Mouse (Mus musculus): ENCODE data around the gene Efnb2. TPM values are rescaled to one million over a fixed set of nuclear protein-coding genes. Genes with fewer than 3 reads are reported as not detected.

Efnb2 gene
- polyA plus RNA-seq, 1 experiment from 2014 or later: 8.0 TPM

GRCm38 (mm10) chr8:8611928-8612327 lies 49.1 kb downstream of the Efnb2 start:
- no peak for ATAC-seq (replicated peaks; ENCODE audit: low FRiP score)
- H3K4me1 ChIP-seq (replicated peaks; ENCODE audit: control insufficient read depth, insufficient read depth, low read length): no peaks in the 10 kb centered on the region
- no peak overlapping the region for H3K9ac ChIP-seq (ENCODE audit: low read depth, low read length)
- DNase-seq (ENCODE audit: low spot score): no peak
- H3K4me3 ChIP-seq (ENCODE audit: low read depth, low read length): no peak overlapping the region
- no peaks in the 10 kb centered on the region for H3K27me3 ChIP-seq (replicated peaks; ENCODE audit: control insufficient read depth, insufficient read depth, low read length)
- no peak overlapping the region for H3K4me2 ChIP-seq
- 79% methylated on average over 4 of the region's 4 CpGs for WGBS
- H3K36me3 ChIP-seq (ENCODE audit: control insufficient read depth, insufficient read depth, low read length): no peaks in the 10 kb centered on the region
- H3K9me3 ChIP-seq (ENCODE audit: control insufficient read depth, low read length): no peaks in the 10 kb centered on the region
- no peak overlapping the region for H3K27ac ChIP-seq (ENCODE audit: low read depth, low read length)

- H3K4me3 ChIP-seq (ENCODE audit: low read depth, low read length): no peak overlapping the region
- H3K36me3 ChIP-seq (ENCODE audit: control insufficient read depth, insufficient read depth, low read length): no peaks in the 10 kb centered on the region
- no peak overlapping the region for H3K27ac ChIP-seq (ENCODE audit: low read depth, low read length)
- H3K9me3 ChIP-seq (ENCODE audit: control insufficient read depth, low read length): no peaks in the 10 kb centered on the region
- ATAC-seq (replicated peaks; ENCODE audit: low FRiP score) (no peak), DNase-seq (ENCODE audit: low spot score) (no peak)
- no peak overlapping the region for H3K4me2 ChIP-seq
- no peaks in the 10 kb centered on the region for H3K4me1 ChIP-seq (replicated peaks; ENCODE audit: control insufficient read depth, insufficient read depth, low read length)
- H3K9ac ChIP-seq (ENCODE audit: low read depth, low read length): no peak overlapping the region
- H3K27me3 ChIP-seq (replicated peaks; ENCODE audit: control insufficient read depth, insufficient read depth, low read length): no peaks in the 10 kb centered on the region
- WGBS: 29% methylated on average over 7 of the region's 7 CpGs
Measured at GRCm38 (mm10) chr8:8609791-8610190, 51.3 kb downstream of the Efnb2 start.

- no peak for ATAC-seq (replicated peaks; ENCODE audit: low FRiP score)
- no peaks in the 10 kb centered on the region for H3K4me1 ChIP-seq (replicated peaks; ENCODE audit: control insufficient read depth, insufficient read depth, low read length)
- H3K27ac ChIP-seq (ENCODE audit: low read depth, low read length): no peak overlapping the region
- no peak overlapping the region for H3K4me3 ChIP-seq (ENCODE audit: low read depth, low read length)
- 25% methylated on average over 5 of the region's 5 CpGs for WGBS
- no peaks in the 10 kb centered on the region for H3K27me3 ChIP-seq (replicated peaks; ENCODE audit: control insufficient read depth, insufficient read depth, low read length)
- no peaks in the 10 kb centered on the region for H3K9me3 ChIP-seq (ENCODE audit: control insufficient read depth, low read length)
- H3K9ac ChIP-seq (ENCODE audit: low read depth, low read length): no peak overlapping the region
- H3K4me2 ChIP-seq: no peak overlapping the region
- no peak for DNase-seq (ENCODE audit: low spot score)
- no peaks in the 10 kb centered on the region for H3K36me3 ChIP-seq (ENCODE audit: control insufficient read depth, insufficient read depth, low read length)
Measured at GRCm38 (mm10) chr8:8609141-8609540, 51.9 kb downstream of the Efnb2 start.

GRCm38 (mm10) chr8:8605621-8606020 lies 55.4 kb downstream of the Efnb2 start:
- Histone ChIP-seq H3K9me3 (ENCODE audit: control insufficient read depth, low read length) (no peaks in the 10 kb centered on the region), H3K4me2 (no peak overlapping the region), H3K27me3 (replicated peaks; ENCODE audit: control insufficient read depth, insufficient read depth, low read length) (no peaks in the 10 kb centered on the region), H3K4me1 (replicated peaks; ENCODE audit: control insufficient read depth, insufficient read depth, low read length) (no peaks in the 10 kb centered on the region), H3K4me3 (ENCODE audit: low read depth, low read length) (no peak overlapping the region), H3K9ac (ENCODE audit: low read depth, low read length) (no peak overlapping the region), H3K27ac (ENCODE audit: low read depth, low read length) (no peak overlapping the region), H3K36me3 (ENCODE audit: control insufficient read depth, insufficient read depth, low read length) (no peaks in the 10 kb centered on the region)
- 72% methylated on average over 4 of the region's 4 CpGs for WGBS
- DNase-seq (ENCODE audit: low spot score): no peak
- ATAC-seq (replicated peaks; ENCODE audit: low FRiP score): no peak

GRCm38 (mm10) chr8:8603875-8604274 lies 57.2 kb downstream of the Efnb2 start:
- 69% methylated on average over 6 of the region's 6 CpGs for WGBS
- H3K4me3 ChIP-seq (ENCODE audit: low read depth, low read length): no peak overlapping the region
- H3K4me1 ChIP-seq (replicated peaks; ENCODE audit: control insufficient read depth, insufficient read depth, low read length): no peaks in the 10 kb centered on the region
- DNase-seq (ENCODE audit: low spot score) (no peak), ATAC-seq (replicated peaks; ENCODE audit: low FRiP score) (no peak)
- H3K36me3 ChIP-seq (ENCODE audit: control insufficient read depth, insufficient read depth, low read length): no peaks in the 10 kb centered on the region
- H3K4me2 ChIP-seq: no peak overlapping the region
- H3K27ac ChIP-seq (ENCODE audit: low read depth, low read length): no peak overlapping the region
- H3K9me3 ChIP-seq (ENCODE audit: control insufficient read depth, low read length): no peaks in the 10 kb centered on the region
- no peak overlapping the region for H3K9ac ChIP-seq (ENCODE audit: low read depth, low read length)
- no peaks in the 10 kb centered on the region for H3K27me3 ChIP-seq (replicated peaks; ENCODE audit: control insufficient read depth, insufficient read depth, low read length)

GRCm38 (mm10) chr8:8602616-8603461 lies 58.2 kb downstream of the Efnb2 start:
- ATAC-seq (replicated peaks; ENCODE audit: low FRiP score): peak; percentile 53; the same call in 1 of the 2 replicates
- Histone ChIP-seq H3K4me1 (replicated peaks; ENCODE audit: control insufficient read depth, insufficient read depth, low read length) (no peaks in the 10 kb centered on the region), H3K36me3 (ENCODE audit: control insufficient read depth, insufficient read depth, low read length) (no peaks in the 10 kb centered on the region), H3K27me3 (replicated peaks; ENCODE audit: control insufficient read depth, insufficient read depth, low read length) (no peaks in the 10 kb centered on the region), H3K4me2 (no peak overlapping the region), H3K27ac (ENCODE audit: low read depth, low read length) (no peak overlapping the region), H3K9me3 (ENCODE audit: control insufficient read depth, low read length) (no peaks in the 10 kb centered on the region), H3K9ac (ENCODE audit: low read depth, low read length) (no peak overlapping the region), H3K4me3 (ENCODE audit: low read depth, low read length) (no peak overlapping the region)
- no peak for DNase-seq (ENCODE audit: low spot score)
- WGBS: 36% methylated on average over 7 of the region's 7 CpGs

- 87% methylated on average over 7 of the region's 7 CpGs for WGBS
- Histone ChIP-seq H3K9me3 (ENCODE audit: control insufficient read depth, low read length) (no peaks in the 10 kb centered on the region), H3K27me3 (replicated peaks; ENCODE audit: control insufficient read depth, insufficient read depth, low read length) (no peaks in the 10 kb centered on the region), H3K4me1 (replicated peaks; ENCODE audit: control insufficient read depth, insufficient read depth, low read length) (no peaks in the 10 kb centered on the region), H3K4me3 (ENCODE audit: low read depth, low read length) (no peak overlapping the region), H3K4me2 (no peak overlapping the region), H3K9ac (ENCODE audit: low read depth, low read length) (no peak overlapping the region), H3K36me3 (ENCODE audit: control insufficient read depth, insufficient read depth, low read length) (no peaks in the 10 kb centered on the region), H3K27ac (ENCODE audit: low read depth, low read length) (no peak overlapping the region)
- DNase-seq (ENCODE audit: low spot score) (no peak), ATAC-seq (replicated peaks; ENCODE audit: low FRiP score) (no peak)
Measured at GRCm38 (mm10) chr8:8599931-8600330, 61.1 kb downstream of the Efnb2 start.

- Histone ChIP-seq H3K9ac (ENCODE audit: low read depth, low read length) (no peak overlapping the region), H3K4me3 (ENCODE audit: low read depth, low read length) (no peak overlapping the region), H3K36me3 (ENCODE audit: control insufficient read depth, insufficient read depth, low read length) (no peaks in the 10 kb centered on the region), H3K4me2 (no peak overlapping the region), H3K27me3 (replicated peaks; ENCODE audit: control insufficient read depth, insufficient read depth, low read length) (no peaks in the 10 kb centered on the region), H3K27ac (ENCODE audit: low read depth, low read length) (no peak overlapping the region), H3K4me1 (replicated peaks; ENCODE audit: control insufficient read depth, insufficient read depth, low read length) (no peaks in the 10 kb centered on the region), H3K9me3 (ENCODE audit: control insufficient read depth, low read length) (no peaks in the 10 kb centered on the region)
- no peak for DNase-seq (ENCODE audit: low spot score)
- WGBS: 43% methylated on average over 13 of the region's 13 CpGs
- ATAC-seq (replicated peaks; ENCODE audit: low FRiP score): no peak
Measured at GRCm38 (mm10) chr8:8597434-8597833, 63.6 kb downstream of the Efnb2 start.
